Mouse (Mus musculus) forebrain, embryonic 16.5 days (tissue): ENCODE results near the gene Cdc14a. TPM values are rescaled to one million over a fixed set of nuclear protein-coding genes. Genes with fewer than 3 reads are reported as not detected.
A peak's percentile ranks its signal among the peaks of the same experiment; 100 is the strongest.

Experiments
- ATAC-seq: fragments of 200-750 bp; cut with Nextera tagmentation; 2 replicates; pipeline ENCODE4 v1.8.0; 2017; ENCODE audit warnings: mild to moderate bottlenecking, moderate library complexity
- H3K27ac ChIP-seq: fragments of 300-500 bp; sonication (generic); 2 replicates; pipeline ENCODE4 v1.5.1; 2014; ENCODE audit warnings: low read length, control low read depth
- H3K27me3 ChIP-seq: fragments of 300-500 bp; sonication (generic); replicated peaks from 2 replicates; pipeline ENCODE4 v1.6.1; 2014; ENCODE audit warnings: low read length; ENCODE audit not compliant: control insufficient read depth, insufficient read depth
- H3K36me3 ChIP-seq: fragments of 300-500 bp; sonication (generic); 2 replicates; pipeline ENCODE4 v1.6.1; 2014; ENCODE audit not compliant: control insufficient read depth, insufficient read depth
- H3K4me1 ChIP-seq: fragments of 300-500 bp; sonication (generic); replicated peaks from 2 replicates; pipeline ENCODE4 v1.6.1; 2014; ENCODE audit warnings: low read length; ENCODE audit not compliant: control insufficient read depth, insufficient read depth
- H3K4me2 ChIP-seq: fragments of 300-500 bp; sonication (generic); 2 replicates; pipeline ENCODE4 v1.6.1; 2014; ENCODE audit warnings: mild to moderate bottlenecking, low read length, control low read depth
- H3K4me3 ChIP-seq: fragments of 300-500 bp; sonication (generic); replicated peaks from 2 replicates; pipeline ENCODE4 v1.5.1; 2014; ENCODE audit warnings: mild to moderate bottlenecking, low read length, control low read depth
- H3K9ac ChIP-seq: fragments of 300-500 bp; sonication (generic); replicated peaks from 2 replicates; pipeline ENCODE4 v1.6.1; 2014; ENCODE audit warnings: low read depth, low read length, control low read depth
- H3K9me3 ChIP-seq: fragments of 300-500 bp; sonication (generic); 2 replicates; pipeline ENCODE4 v1.6.1; 2016; ENCODE audit warnings: low read length; ENCODE audit not compliant: control insufficient read depth
- WGBS: fragments of 180-500 bp; shearing (Covaris S2); extraction: QIAGEN DNeasy Blood & Tissue Kit; methylation state at CpG from one replicate; pipeline ENCODE4 v1.1.7; 2014; 5-methylcytosine and 5-hydroxymethylcytosine counted together
- polyA plus RNA-seq: library from polyadenylated mRNA; unstranded; fragments of >200 nt; fragmentation: Nextera tagmentation; extraction: Ambion mirVana; gene quantifications from 2 replicates; pipeline ENCODE4 v1.2.1, GENCODE M21; 2015

Gene Cdc14a
- polyA plus RNA-seq, 1 experiment from 2014 or later: 7.7 TPM

- Histone ChIP-seq H3K4me3 (peak overlapping the region; percentile 94), H3K9ac (0 out of 2 replicates have a peak overlapping the region, but pooled peaks have one; percentile 1), H3K4me1 (peaks cover 22% of the 10 kb centered on the region), H3K4me2 (peak overlapping the region; percentile 97), H3K36me3 (no peaks in the 10 kb centered on the region; the same call in none of the 2 replicates), H3K27ac (no peak overlapping the region), H3K27me3 (no peaks in the 10 kb centered on the region), H3K9me3 (no peaks in the 10 kb centered on the region)
- no peak for ATAC-seq
- WGBS: 7% methylated on average over 8 of the region's 8 CpGs
Measured at GRCm38 (mm10) chr3:116422074-116422473, 1.8 kb downstream of the Cdc14a start.

- Histone ChIP-seq H3K4me2 (peak overlapping the region; percentile 97), H3K4me1 (peaks cover 22% of the 10 kb centered on the region), H3K9ac (no peak overlapping the region), H3K4me3 (no peak overlapping the region), H3K9me3 (no peaks in the 10 kb centered on the region), H3K36me3 (no peaks in the 10 kb centered on the region; the same call in none of the 2 replicates), H3K27me3 (no peaks in the 10 kb centered on the region), H3K27ac (no peak overlapping the region)
- 3% methylated on average over 6 of the region's 6 CpGs for WGBS
- no peak for ATAC-seq
Measured at GRCm38 (mm10) chr3:116421121-116421520, 2.7 kb downstream of the Cdc14a start.

- no peaks in the 10 kb centered on the region; the same call in none of the 2 replicates for H3K36me3 ChIP-seq
- H3K9ac ChIP-seq: no peak overlapping the region
- 87% methylated on average over 11 of the region's 11 CpGs for WGBS
- H3K4me1 ChIP-seq: peaks cover 22% of the 10 kb centered on the region
- H3K4me3 ChIP-seq: no peak overlapping the region
- ATAC-seq: no peak
- H3K27me3 ChIP-seq: no peaks in the 10 kb centered on the region
- H3K27ac ChIP-seq: no peak overlapping the region
- H3K4me2 ChIP-seq: no peak overlapping the region
- no peaks in the 10 kb centered on the region for H3K9me3 ChIP-seq
Measured at GRCm38 (mm10) chr3:116419791-116420190, 4.0 kb downstream of the Cdc14a start.

GRCm38 (mm10) chr3:116414451-116414860 lies 9.4 kb downstream of the Cdc14a start:
- Histone ChIP-seq H3K4me3 (no peak overlapping the region), H3K4me1 (peaks cover 5% of the 10 kb centered on the region; the same call in 1 of the 2 replicates), H3K27ac (no peak overlapping the region), H3K27me3 (no peaks in the 10 kb centered on the region), H3K9me3 (no peaks in the 10 kb centered on the region), H3K4me2 (no peak overlapping the region), H3K36me3 (no peaks in the 10 kb centered on the region; the same call in none of the 2 replicates), H3K9ac (no peak overlapping the region)
- no peak for ATAC-seq
- 89% methylated on average over 3 of the region's 3 CpGs for WGBS

GRCm38 (mm10) chr3:116412954-116413724 lies 10.7 kb downstream of the Cdc14a start:
- H3K36me3 ChIP-seq: no peaks in the 10 kb centered on the region; the same call in none of the 2 replicates
- H3K9me3 ChIP-seq: no peaks in the 10 kb centered on the region
- no peak overlapping the region for H3K9ac ChIP-seq
- no peak for ATAC-seq
- no peaks in the 10 kb centered on the region for H3K27me3 ChIP-seq
- no peak overlapping the region for H3K27ac ChIP-seq
- WGBS: 96% methylated on average over 4 of the region's 4 CpGs
- peaks cover 5% of the 10 kb centered on the region; the same call in 1 of the 2 replicates for H3K4me1 ChIP-seq
- H3K4me2 ChIP-seq: no peak overlapping the region
- H3K4me3 ChIP-seq: no peak overlapping the region

- H3K4me1 ChIP-seq: peaks cover 5% of the 10 kb centered on the region; the same call in 1 of the 2 replicates
- 33% methylated on average over 7 of the region's 7 CpGs for WGBS
- H3K4me3 ChIP-seq: no peak overlapping the region
- H3K36me3 ChIP-seq: no peaks in the 10 kb centered on the region
- no peaks in the 10 kb centered on the region for H3K9me3 ChIP-seq
- no peak for ATAC-seq
- H3K4me2 ChIP-seq: no peak overlapping the region
- H3K27ac ChIP-seq: no peak overlapping the region
- H3K9ac ChIP-seq: no peak overlapping the region
- no peaks in the 10 kb centered on the region for H3K27me3 ChIP-seq
Measured at GRCm38 (mm10) chr3:116410051-116410450, 13.8 kb downstream of the Cdc14a start.

- no peaks in the 10 kb centered on the region for H3K9me3 ChIP-seq
- no peak for ATAC-seq
- no peaks in the 10 kb centered on the region for H3K27me3 ChIP-seq
- H3K4me1 ChIP-seq: peaks cover 5% of the 10 kb centered on the region; the same call in 1 of the 2 replicates
- H3K36me3 ChIP-seq: no peaks in the 10 kb centered on the region
- no peak overlapping the region for H3K4me2 ChIP-seq
- no peak overlapping the region for H3K9ac ChIP-seq
- H3K4me3 ChIP-seq: no peak overlapping the region
- 62% methylated on average over 8 of the region's 8 CpGs for WGBS
- H3K27ac ChIP-seq: no peak overlapping the region
Measured at GRCm38 (mm10) chr3:116409486-116409885, 14.3 kb downstream of the Cdc14a start.

- Histone ChIP-seq H3K36me3 (no peaks in the 10 kb centered on the region), H3K9me3 (no peaks in the 10 kb centered on the region), H3K27me3 (no peaks in the 10 kb centered on the region), H3K4me2 (no peak overlapping the region), H3K4me3 (no peak overlapping the region), H3K9ac (no peak overlapping the region), H3K27ac (no peak overlapping the region), H3K4me1 (peaks cover 5% of the 10 kb centered on the region; the same call in 1 of the 2 replicates)
- no peak for ATAC-seq
- WGBS: 72% methylated on average over 10 of the region's 10 CpGs
Measured at GRCm38 (mm10) chr3:116408856-116409255, 15.0 kb downstream of the Cdc14a start.

GRCm38 (mm10) chr3:116405516-116405915 lies 18.3 kb downstream of the Cdc14a start:
- H3K36me3 ChIP-seq: no peaks in the 10 kb centered on the region
- no peak overlapping the region for H3K9ac ChIP-seq
- no peak overlapping the region for H3K27ac ChIP-seq
- no peak overlapping the region for H3K4me3 ChIP-seq
- H3K27me3 ChIP-seq: no peaks in the 10 kb centered on the region
- H3K4me2 ChIP-seq: no peak overlapping the region
- ATAC-seq: no peak
- H3K9me3 ChIP-seq: no peaks in the 10 kb centered on the region
- peaks cover 6% of the 10 kb centered on the region for H3K4me1 ChIP-seq
- 60% methylated on average over 9 of the region's 9 CpGs for WGBS
